Mouse (Mus musculus) lung, adult 2 months (tissue): ENCODE results near the gene Troap.

Experiments used
- CTCF ChIP-seq: fragments of 200-500 bp; IDR thresholded peaks from 2 replicates; pipeline ENCODE4 v1.5.1; 2011; ENCODE audit warnings: mild to moderate bottlenecking, low read length, control low read depth; ENCODE audit not compliant: insufficient read depth
- POLR2A ChIP-seq: fragments of 200-500 bp; IDR thresholded peaks from 2 replicates; pipeline ENCODE4 v1.6.1; 2011; ENCODE audit warnings: low read depth, mild to moderate bottlenecking, control low read depth, low read length, borderline replicate concordance; ENCODE audit errors: extremely low read depth

GRCm38 (mm10) chr15:99083867-99084557 is 9.6 kb downstream of the Troap start:
- TF ChIP-seq POLR2A (no peak), CTCF (no peak)
